Mouse (Mus musculus) stomach, postnatal 0 days (tissue): ENCODE results near the gene Ccnl2.

Experiments
- CTCF ChIP-seq: IDR thresholded peaks from 2 replicates; pipeline ENCODE4 v1.5.1; 2016; ENCODE audit warnings: antibody characterized with exemption, low read depth, mild to moderate bottlenecking, moderate library complexity
- EP300 ChIP-seq: optimal IDR thresholded peaks from 2 replicates; pipeline ENCODE3; 2016; ENCODE audit warnings: antibody characterized with exemption

GRCm38 (mm10) chr4:155779498-155779897, 32.8 kb upstream of the Ccnl2 start:
- no peak for TF ChIP-seq CTCF
- TF ChIP-seq EP300, result no peak
